Mouse (Mus musculus): ENCODE data around the gene H2-Ab1.

Gene H2-Ab1

GRCm38 (mm10) chr17:34239601-34240041 is 17.9 kb upstream of the H2-Ab1 start:
- DNase-seq (ENCODE audit: low read depth, low spot score) = no peak

DNA sequence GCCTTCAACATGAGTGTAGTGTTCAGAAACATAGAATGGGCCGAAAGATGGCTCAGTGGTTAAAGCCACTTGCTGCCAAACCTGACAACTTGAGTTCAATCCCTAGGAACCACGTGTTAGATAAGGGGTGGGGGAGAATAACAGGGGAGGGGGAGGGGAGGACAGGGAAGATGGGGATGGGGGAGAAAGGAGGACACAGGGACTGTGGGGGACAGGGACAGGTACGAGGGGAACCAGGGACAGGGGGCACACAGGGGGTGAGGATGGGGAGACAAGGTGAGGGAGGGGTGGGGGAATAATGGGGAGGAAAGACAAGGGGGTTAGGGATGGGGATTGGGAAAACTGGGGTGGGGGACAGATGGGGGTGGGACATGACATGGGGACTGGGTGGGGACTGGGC is 17.1 kb upstream of the H2-Ab1 start:
- no peak for DNase-seq (ENCODE audit: low read depth, low spot score)

GRCm38 (mm10) chr17:34240916-34241315 is 16.6 kb upstream of the H2-Ab1 start:
- DNase-seq (ENCODE audit: low read depth, low spot score) = no peak

DNA sequence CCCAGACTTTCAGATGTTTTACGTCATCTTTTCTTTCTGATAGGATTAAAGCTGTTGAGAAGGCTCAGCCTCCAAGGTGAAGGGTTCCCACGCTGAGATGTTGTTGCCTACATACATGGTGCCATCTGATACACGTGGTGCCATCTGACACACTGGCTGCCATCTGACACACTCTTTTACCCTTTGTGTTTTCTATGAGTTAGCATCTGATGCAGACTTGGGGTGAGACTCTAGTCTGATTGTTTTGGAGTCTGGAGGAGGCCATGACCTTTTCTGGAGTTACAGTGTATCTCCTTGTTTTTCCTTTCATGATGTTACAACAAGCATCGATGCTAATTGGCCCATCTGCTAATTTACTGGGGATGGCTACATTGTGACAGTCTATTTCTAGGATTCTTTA is 12.8 kb upstream of the H2-Ab1 start:
- no peak for DNase-seq (ENCODE audit: low read depth, low spot score)

GRCm38 (mm10) chr17:34247047-34247446 is 10.4 kb upstream of the H2-Ab1 start:
- DNase-seq (ENCODE audit: low read depth, low spot score) = no peak

- no peak for DNase-seq (ENCODE audit: low read depth, low spot score)
Observed at GRCm38 (mm10) chr17:34248764-34249163, 8.7 kb upstream of the H2-Ab1 start.

GRCm38 (mm10) chr17:34249361-34249760 is 8.1 kb upstream of the H2-Ab1 start:
- DNase-seq (ENCODE audit: low read depth, low spot score) = no peak

DNA sequence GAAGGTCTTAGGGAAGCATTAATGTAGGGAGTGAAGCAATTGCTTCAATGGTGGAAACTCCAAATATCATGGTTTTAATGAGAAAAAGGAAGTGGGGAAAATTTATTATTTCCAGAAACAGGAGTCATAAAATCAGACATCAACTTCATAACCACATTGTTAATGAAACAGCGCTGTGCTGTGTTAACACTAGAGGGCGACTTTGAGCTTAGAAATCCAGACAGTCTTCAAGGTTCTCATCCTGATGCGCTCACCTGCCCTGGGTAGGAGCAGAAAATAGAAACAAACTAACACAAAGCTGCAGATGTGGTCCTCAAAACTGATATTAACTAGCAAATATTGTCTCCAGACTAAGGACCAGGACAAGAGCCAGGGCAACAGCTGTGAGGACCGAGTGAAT is 7.6 kb upstream of the H2-Ab1 start:
- DNase-seq (ENCODE audit: low read depth, low spot score) = peak; percentile 45

DNA sequence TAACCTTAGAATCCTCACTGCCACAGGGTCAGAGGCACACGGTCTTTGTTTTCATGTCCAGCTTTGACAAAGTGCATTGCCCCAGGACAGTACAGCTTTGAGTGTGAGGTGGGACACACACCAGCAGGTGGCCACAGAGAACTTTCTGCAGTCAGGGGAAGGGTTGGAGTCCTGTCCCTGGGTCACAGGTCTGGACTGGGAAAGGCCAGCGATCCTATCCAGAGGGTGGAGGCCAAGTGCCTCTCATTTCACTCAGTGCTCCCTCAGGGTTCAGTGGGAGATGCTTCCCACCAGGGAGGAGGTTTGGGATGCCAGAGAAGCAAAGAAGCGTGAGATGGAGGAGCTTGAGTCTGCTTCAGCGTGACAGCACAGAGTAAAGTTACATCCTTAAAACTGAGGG is 5.8 kb upstream of the H2-Ab1 start:
- no peak for DNase-seq (ENCODE audit: low read depth, low spot score)

- DNase-seq (ENCODE audit: low read depth, low spot score) = no peak
Observed at GRCm38 (mm10) chr17:34256501-34256900, 988 bp upstream of the H2-Ab1 start.

DNA sequence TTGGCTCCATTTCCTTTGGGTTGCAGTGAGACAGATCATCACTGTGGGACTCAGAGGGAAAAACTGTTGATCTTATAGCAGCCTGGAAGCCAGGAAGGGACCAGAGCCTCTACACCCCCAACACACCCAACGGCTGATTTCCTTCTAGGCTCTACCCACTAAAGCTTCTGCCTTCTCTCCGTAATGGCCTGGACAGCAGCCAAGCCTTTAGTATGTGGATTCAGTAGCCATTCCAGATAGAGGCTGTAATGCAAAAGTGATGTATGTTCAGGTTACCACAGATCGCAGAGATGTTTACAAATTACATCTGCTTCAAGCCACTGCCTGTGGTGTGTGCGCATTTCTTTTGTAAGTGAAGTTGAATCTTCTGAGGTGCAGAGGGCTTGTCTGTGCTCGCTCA is 3.1 kb downstream of the H2-Ab1 start:
- DNase-seq (ENCODE audit: low read depth, low spot score) = no peak

DNA sequence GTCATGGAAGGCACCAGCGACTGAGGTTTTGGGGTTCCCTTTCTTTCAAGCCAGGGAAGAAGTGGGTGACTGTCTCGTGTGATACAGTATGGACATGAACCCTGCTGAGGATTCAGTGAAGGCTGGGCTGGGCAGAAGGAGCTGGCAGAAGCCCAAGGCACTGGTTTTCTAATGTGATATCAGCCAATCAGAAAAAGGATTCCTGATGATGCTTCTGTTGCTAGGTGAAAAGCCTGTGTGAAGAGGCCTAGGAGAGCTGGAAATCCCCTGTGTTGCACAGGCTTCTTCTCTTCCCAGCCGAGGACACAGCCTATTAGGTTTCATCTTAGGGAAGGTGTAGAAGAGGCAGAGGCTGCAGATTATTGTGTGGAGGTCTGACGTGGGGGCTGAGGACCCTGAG is 4.0 kb downstream of the H2-Ab1 start:
- DNase-seq (ENCODE audit: low read depth, low spot score) = peak; percentile 77

- DNase-seq (ENCODE audit: low read depth, low spot score) = peak; percentile 86
Observed at GRCm38 (mm10) chr17:34263068-34263467, 5.6 kb downstream of the H2-Ab1 start.

DNA sequence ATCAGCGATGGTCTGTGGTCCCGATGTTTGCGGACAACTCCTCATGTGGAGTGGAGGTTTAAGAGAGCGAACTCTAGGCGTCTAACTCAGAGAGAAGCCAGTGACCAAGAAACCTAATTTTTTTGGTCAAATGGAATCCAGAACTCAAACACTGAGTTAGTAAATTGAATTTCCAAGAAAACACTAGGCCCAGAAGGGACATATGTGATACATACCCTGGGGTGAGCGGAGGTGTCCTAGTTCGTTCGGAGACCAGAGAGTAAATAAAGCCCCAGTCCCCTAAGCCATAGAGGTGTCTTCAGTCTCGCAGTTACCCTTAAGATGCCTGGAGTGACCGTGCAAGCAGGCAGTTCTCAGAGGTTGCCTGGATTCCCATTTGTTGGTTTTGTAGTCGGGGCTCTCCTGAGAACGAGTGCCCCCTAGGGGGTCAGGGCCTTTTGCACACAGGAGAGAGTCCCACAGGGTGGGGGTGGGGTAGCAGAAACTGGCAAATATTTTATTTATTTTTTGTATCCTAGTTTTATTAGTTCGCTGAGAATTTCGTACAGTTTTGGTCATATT is 6.4 kb downstream of the H2-Ab1 start:
- no peak for DNase-seq (ENCODE audit: low read depth, low spot score)

DNA sequence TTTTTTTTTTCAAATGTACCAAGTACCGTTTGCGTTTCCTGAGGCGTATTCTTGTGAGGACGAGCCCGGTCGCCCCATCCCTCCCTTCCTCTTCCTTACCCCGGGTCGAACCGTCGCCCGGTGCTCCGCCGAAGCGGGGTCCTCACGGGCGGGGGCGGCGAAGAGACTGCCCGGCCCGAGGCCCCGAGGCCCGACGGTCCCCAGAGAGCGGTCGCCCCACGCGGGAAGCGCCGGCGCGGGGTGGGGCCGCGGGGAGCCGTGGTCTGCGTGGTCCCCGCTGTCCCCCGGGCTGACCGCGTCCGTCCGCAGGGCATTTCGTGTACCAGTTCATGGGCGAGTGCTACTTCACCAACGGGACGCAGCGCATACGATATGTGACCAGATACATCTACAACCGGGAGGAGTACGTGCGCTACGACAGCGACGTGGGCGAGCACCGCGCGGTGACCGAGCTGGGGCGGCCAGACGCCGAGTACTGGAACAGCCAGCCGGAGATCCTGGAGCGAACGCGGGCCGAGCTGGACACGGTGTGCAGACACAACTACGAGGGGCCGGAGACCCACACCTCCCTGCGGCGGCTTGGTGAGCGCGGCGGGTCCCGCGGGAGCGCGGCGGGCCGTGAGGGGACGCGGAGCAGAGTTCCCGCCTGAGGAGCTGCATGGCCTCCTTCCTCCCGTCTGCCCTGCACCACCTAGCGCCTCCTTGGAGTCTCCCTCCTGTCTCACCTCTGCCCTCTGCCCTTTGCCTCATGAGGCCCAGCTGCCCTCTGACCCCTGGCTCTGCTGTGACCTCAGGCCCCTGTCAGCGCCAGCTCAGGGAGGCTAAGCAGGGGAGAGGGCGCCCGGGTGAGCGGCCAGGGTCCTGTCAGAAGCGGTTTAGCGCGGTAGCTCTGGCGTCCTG is 7.2 kb downstream of the H2-Ab1 start:
- DNase-seq (ENCODE audit: low read depth, low spot score) = no peak

- DNase-seq (ENCODE audit: low read depth, low spot score) = no peak
Observed at GRCm38 (mm10) chr17:34268262-34268661, 10.8 kb downstream of the H2-Ab1 start.

DNA sequence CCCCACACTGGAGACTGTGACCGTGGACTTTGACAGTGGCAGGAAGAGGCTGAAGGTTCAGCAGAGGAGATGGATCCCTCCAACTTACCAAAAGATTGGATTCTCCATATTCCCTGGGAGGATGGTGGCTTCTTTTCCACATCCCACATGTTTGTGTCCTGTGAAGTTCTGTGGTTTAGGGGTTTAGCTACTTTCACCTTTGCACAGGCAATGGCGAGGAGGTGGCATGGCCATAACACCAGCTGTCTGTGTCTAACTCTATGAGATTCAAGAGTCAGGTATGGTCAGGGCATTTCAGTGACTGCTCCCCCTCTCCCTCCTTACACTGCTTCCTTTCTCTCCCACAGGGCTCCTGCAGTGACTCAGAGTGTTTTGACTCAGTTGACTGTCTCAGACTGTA is 11.3 kb downstream of the H2-Ab1 start:
- DNase-seq (ENCODE audit: low read depth, low spot score) = no peak

- no peak for DNase-seq (ENCODE audit: low read depth, low spot score)
Observed at GRCm38 (mm10) chr17:34269817-34270216, 12.3 kb downstream of the H2-Ab1 start.

- no peak for DNase-seq (ENCODE audit: low read depth, low spot score)
Observed at GRCm38 (mm10) chr17:34270230-34270629, 12.7 kb downstream of the H2-Ab1 start.

GRCm38 (mm10) chr17:34270940-34271339 is 13.5 kb downstream of the H2-Ab1 start:
- DNase-seq (ENCODE audit: low read depth, low spot score) = no peak

- DNase-seq (ENCODE audit: low read depth, low spot score) = no peak
Observed at GRCm38 (mm10) chr17:34272102-34272501, 14.6 kb downstream of the H2-Ab1 start.

DNA sequence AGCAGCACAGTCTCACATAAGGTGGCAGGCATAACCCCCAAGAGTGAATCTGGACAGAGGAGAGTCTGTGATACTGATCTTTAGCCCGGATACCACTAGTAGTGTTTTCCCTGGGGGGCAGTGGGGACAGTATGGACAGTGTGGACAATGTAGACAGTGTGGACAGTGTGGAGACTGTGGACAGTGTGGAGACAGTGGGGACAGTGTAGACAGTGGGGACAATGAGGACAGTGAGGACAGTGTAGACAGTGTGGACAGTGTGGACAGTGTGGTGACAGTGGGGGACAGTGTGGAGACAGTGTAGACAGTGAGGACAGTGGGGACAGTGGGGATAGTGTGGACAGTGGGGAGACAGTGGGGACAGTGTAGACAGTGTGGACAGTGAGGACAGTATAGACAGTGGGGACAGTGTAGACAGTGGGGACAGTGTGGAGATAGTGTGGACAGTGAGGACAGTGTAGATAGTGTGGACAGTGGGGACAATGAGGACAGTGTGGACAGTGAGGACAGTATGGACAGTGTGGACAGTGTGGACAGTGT is 23.1 kb downstream of the H2-Ab1 start:
- no peak for DNase-seq (ENCODE audit: low read depth, low spot score)

GRCm38 (mm10) chr17:34281836-34282235 is 24.3 kb downstream of the H2-Ab1 start:
- no peak for DNase-seq (ENCODE audit: low read depth, low spot score)
